Mouse (Mus musculus): Measurements from ENCODE around the gene Eftud2. TPM values are rescaled to one million over a fixed set of nuclear protein-coding genes. Genes with fewer than 3 reads are reported as not detected.

Eftud2 gene
- polyA plus RNA-seq, 1 experiment from 2014 or later, result 110 TPM

DNA sequence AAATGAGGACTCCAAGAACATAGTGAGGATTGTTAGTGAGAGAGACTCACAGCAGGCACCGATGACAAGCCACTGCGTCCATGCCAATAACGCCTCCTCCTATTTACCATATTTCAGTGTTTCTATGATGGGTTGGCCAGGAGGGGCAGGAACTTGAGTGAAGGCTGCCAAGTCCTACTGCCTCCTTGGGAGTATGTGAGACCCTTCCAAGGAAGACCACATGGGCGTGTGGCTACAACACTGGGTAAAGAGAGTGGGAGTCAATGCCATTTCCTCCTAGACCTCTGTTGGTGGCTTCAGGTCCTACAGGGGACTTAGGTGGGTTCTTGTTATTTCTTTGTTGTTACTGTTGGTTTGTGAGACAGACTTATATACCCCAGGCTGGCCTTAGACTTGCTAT is 20.4 kb upstream of the Eftud2 start:
- Histone ChIP-seq H3K9me3 (ENCODE audit: control insufficient read depth, low read length) (no peaks in the 10 kb centered on the region), H3K27ac (no peak overlapping the region), H3K9ac (no peak overlapping the region), H3K4me1 (replicated peaks; ENCODE audit: control insufficient read depth, insufficient read depth, low read length) (no peaks in the 10 kb centered on the region; the same call in 1 of the 2 replicates), H3K27me3 (ENCODE audit: control insufficient read depth, insufficient read depth, low read length) (0 out of 2 replicates have a peak, but pooled peaks cover 3% of the 10 kb centered on the region), H3K4me3 (replicated peaks; ENCODE audit: low read length) (no peak overlapping the region), H3K4me2 (replicated peaks) (no peak overlapping the region), H3K36me3 (replicated peaks; ENCODE audit: control insufficient read depth, insufficient read depth) (no peaks in the 10 kb centered on the region)
- no peak for ATAC-seq (ENCODE audit: low FRiP score)
- 51% methylated on average over 4 of the region's 4 CpGs for WGBS
- DNase-seq (ENCODE audit: low spot score), result no peak

GRCm38 (mm10) chr11:102900763-102901162 is 20.0 kb upstream of the Eftud2 start, which contains the start of gene Gfap:
Gene Gfap (minus strand): TSS chr11:102900912.
- Histone ChIP-seq H3K4me1 (replicated peaks; ENCODE audit: control insufficient read depth, insufficient read depth, low read length) (no peaks in the 10 kb centered on the region; the same call in 1 of the 2 replicates), H3K27me3 (ENCODE audit: control insufficient read depth, insufficient read depth, low read length) (0 out of 2 replicates have a peak, but pooled peaks cover 3% of the 10 kb centered on the region), H3K27ac (no peak within 1 kb of the TSS), H3K4me3 (replicated peaks; ENCODE audit: low read length) (no peak within 1 kb of the TSS), H3K9ac (no peak within 1 kb of the TSS), H3K4me2 (replicated peaks) (no peak within 1 kb of the TSS), H3K9me3 (ENCODE audit: control insufficient read depth, low read length) (no peaks in the 10 kb centered on the region), H3K36me3 (replicated peaks; ENCODE audit: control insufficient read depth, insufficient read depth) (no peaks in the 10 kb centered on the region)
- ATAC-seq (ENCODE audit: low FRiP score), result peak; percentile 44; the same call in 1 of the 2 replicates
- WGBS, result 13% methylated on average over 7 of the region's 7 CpGs
- DNase-seq (ENCODE audit: low spot score), result peak; percentile 93

- H3K9ac ChIP-seq, result no peak overlapping the region
- peaks cover 26% of the 10 kb centered on the region for H3K27me3 ChIP-seq (ENCODE audit: control insufficient read depth, insufficient read depth, low read length)
- no peak overlapping the region for H3K4me3 ChIP-seq (replicated peaks; ENCODE audit: low read length)
- no peak overlapping the region for H3K4me2 ChIP-seq (replicated peaks)
- ATAC-seq (ENCODE audit: low FRiP score), result peak; percentile 80; the same call in 1 of the 2 replicates
- no peaks in the 10 kb centered on the region for H3K9me3 ChIP-seq (ENCODE audit: control insufficient read depth, low read length)
- no peaks in the 10 kb centered on the region for H3K4me1 ChIP-seq (replicated peaks; ENCODE audit: control insufficient read depth, insufficient read depth, low read length)
- peak; percentile 44 for DNase-seq (ENCODE audit: low spot score)
- WGBS, result 49% methylated on average over 9 of the region's 9 CpGs
- no peak overlapping the region for H3K27ac ChIP-seq
- H3K36me3 ChIP-seq (replicated peaks; ENCODE audit: control insufficient read depth, insufficient read depth), result no peaks in the 10 kb centered on the region
Observed at GRCm38 (mm10) chr11:102898408-102898807, 17.6 kb upstream of the Eftud2 start.

- no peak for DNase-seq (ENCODE audit: low spot score)
- Histone ChIP-seq H3K4me1 (replicated peaks; ENCODE audit: control insufficient read depth, insufficient read depth, low read length) (0 out of 2 replicates have a peak, but pooled peaks cover 4% of the 10 kb centered on the region), H3K4me2 (replicated peaks) (no peak overlapping the region), H3K27me3 (ENCODE audit: control insufficient read depth, insufficient read depth, low read length) (peaks cover 42% of the 10 kb centered on the region), H3K9me3 (ENCODE audit: control insufficient read depth, low read length) (no peaks in the 10 kb centered on the region), H3K27ac (no peak overlapping the region), H3K4me3 (replicated peaks; ENCODE audit: low read length) (no peak overlapping the region), H3K9ac (no peak overlapping the region), H3K36me3 (replicated peaks; ENCODE audit: control insufficient read depth, insufficient read depth) (no peaks in the 10 kb centered on the region)
- no peak for ATAC-seq (ENCODE audit: low FRiP score)
- WGBS, result 81% methylated on average over 20 of the region's 20 CpGs
Observed at GRCm38 (mm10) chr11:102896641-102897040, 15.9 kb upstream of the Eftud2 start.

DNA sequence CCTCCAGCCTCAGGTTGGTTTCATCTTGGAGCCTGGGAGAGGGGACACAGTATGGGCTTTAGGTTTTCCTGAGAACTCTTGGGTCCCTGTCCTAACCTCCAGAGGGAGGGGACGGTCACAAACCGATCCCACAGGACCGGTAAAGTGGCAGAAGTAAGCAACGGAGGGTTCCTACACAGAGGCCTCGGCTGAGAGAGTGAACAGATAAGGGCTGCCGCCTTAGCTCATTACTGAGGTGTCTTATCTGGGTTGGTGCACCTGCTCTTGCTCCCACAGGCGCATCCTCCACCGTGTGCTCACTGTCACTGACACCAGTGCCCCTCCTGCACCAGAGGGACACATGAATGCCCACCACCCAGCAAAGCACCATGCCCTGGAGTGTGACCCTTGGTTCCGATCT is 15.0 kb upstream of the Eftud2 start:
- no peak overlapping the region for H3K9ac ChIP-seq
- ATAC-seq (ENCODE audit: low FRiP score), result no peak
- H3K36me3 ChIP-seq (replicated peaks; ENCODE audit: control insufficient read depth, insufficient read depth), result no peaks in the 10 kb centered on the region
- no peaks in the 10 kb centered on the region for H3K9me3 ChIP-seq (ENCODE audit: control insufficient read depth, low read length)
- peaks cover 44% of the 10 kb centered on the region for H3K27me3 ChIP-seq (ENCODE audit: control insufficient read depth, insufficient read depth, low read length)
- WGBS, result 77% methylated on average over 9 of the region's 9 CpGs
- H3K4me1 ChIP-seq (replicated peaks; ENCODE audit: control insufficient read depth, insufficient read depth, low read length), result 0 out of 2 replicates have a peak, but pooled peaks cover 4% of the 10 kb centered on the region
- no peak overlapping the region for H3K4me3 ChIP-seq (replicated peaks; ENCODE audit: low read length)
- no peak overlapping the region for H3K27ac ChIP-seq
- DNase-seq (ENCODE audit: low spot score), result no peak
- H3K4me2 ChIP-seq (replicated peaks), result no peak overlapping the region

GRCm38 (mm10) chr11:102894716-102895115 is 13.9 kb upstream of the Eftud2 start:
- H3K4me1 ChIP-seq (replicated peaks; ENCODE audit: control insufficient read depth, insufficient read depth, low read length), result 0 out of 2 replicates have a peak, but pooled peaks cover 4% of the 10 kb centered on the region
- DNase-seq (ENCODE audit: low spot score) (no peak), ATAC-seq (ENCODE audit: low FRiP score) (no peak)
- H3K4me2 ChIP-seq (replicated peaks), result no peak overlapping the region
- no peaks in the 10 kb centered on the region for H3K36me3 ChIP-seq (replicated peaks; ENCODE audit: control insufficient read depth, insufficient read depth)
- H3K9me3 ChIP-seq (ENCODE audit: control insufficient read depth, low read length), result no peaks in the 10 kb centered on the region
- peaks cover 44% of the 10 kb centered on the region for H3K27me3 ChIP-seq (ENCODE audit: control insufficient read depth, insufficient read depth, low read length)
- H3K27ac ChIP-seq, result no peak overlapping the region
- WGBS, result 94% methylated on average over 4 of the region's 4 CpGs
- H3K4me3 ChIP-seq (replicated peaks; ENCODE audit: low read length), result no peak overlapping the region
- H3K9ac ChIP-seq, result no peak overlapping the region

DNA sequence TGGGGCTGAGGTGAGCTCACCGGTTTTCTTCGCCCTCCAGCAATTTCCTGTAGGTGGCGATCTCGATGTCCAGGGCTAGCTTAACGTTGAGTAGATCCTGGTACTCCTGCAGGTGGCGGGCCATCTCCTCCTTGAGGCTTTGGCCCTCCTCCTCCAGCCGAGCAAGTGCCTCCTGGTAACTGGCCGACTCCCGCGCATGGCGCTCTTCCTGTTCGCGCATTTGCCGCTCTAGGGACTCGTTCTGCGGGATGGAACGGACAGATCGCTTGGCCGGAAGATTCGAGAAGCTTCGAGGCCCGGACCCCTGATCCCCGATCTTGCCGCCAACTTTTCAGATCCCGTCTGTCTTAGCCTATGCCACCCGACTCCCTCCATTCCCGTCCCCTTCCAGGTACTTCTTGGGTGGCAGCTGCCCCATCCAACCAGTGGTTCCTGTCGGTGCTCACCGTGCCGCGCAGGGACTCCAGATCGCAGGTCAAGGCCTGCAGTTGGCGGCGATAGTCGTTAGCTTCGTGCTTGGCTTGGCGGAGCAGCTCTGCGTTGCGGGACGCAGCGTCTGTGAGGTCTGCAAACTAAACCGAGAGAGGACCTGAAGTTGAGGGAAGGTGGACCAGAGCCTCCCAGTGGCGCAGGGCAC is 12.3 kb upstream of the Eftud2 start:
- H3K4me1 ChIP-seq (replicated peaks; ENCODE audit: control insufficient read depth, insufficient read depth, low read length), result 0 out of 2 replicates have a peak, but pooled peaks cover 4% of the 10 kb centered on the region
- WGBS, result 3% methylated on average over 43 of the region's 43 CpGs
- DNase-seq (ENCODE audit: low spot score) (peak; percentile 58), ATAC-seq (ENCODE audit: low FRiP score) (no peak; the same call in 1 of the 2 replicates)
- peaks cover 42% of the 10 kb centered on the region for H3K27me3 ChIP-seq (ENCODE audit: control insufficient read depth, insufficient read depth, low read length)
- no peak overlapping the region for H3K27ac ChIP-seq
- peak overlapping the region; percentile 24; the same call in 1 of the 2 replicates for H3K9ac ChIP-seq
- no peaks in the 10 kb centered on the region for H3K9me3 ChIP-seq (ENCODE audit: control insufficient read depth, low read length)
- H3K36me3 ChIP-seq (replicated peaks; ENCODE audit: control insufficient read depth, insufficient read depth), result no peaks in the 10 kb centered on the region
- H3K4me3 ChIP-seq (replicated peaks; ENCODE audit: low read length), result peak overlapping the region; percentile 14; the same call in 1 of the 2 replicates
- peak overlapping the region; percentile 46 for H3K4me2 ChIP-seq (replicated peaks)

- Histone ChIP-seq H3K9me3 (ENCODE audit: control insufficient read depth, low read length) (no peaks in the 10 kb centered on the region), H3K4me2 (replicated peaks) (no peak overlapping the region), H3K27me3 (ENCODE audit: control insufficient read depth, insufficient read depth, low read length) (peaks cover 39% of the 10 kb centered on the region), H3K4me1 (replicated peaks; ENCODE audit: control insufficient read depth, insufficient read depth, low read length) (0 out of 2 replicates have a peak, but pooled peaks cover 4% of the 10 kb centered on the region), H3K36me3 (replicated peaks; ENCODE audit: control insufficient read depth, insufficient read depth) (no peaks in the 10 kb centered on the region), H3K4me3 (replicated peaks; ENCODE audit: low read length) (no peak overlapping the region), H3K9ac (no peak overlapping the region), H3K27ac (no peak overlapping the region)
- WGBS, result 57% methylated on average over 5 of the region's 5 CpGs
- ATAC-seq (ENCODE audit: low FRiP score), result no peak
- DNase-seq (ENCODE audit: low spot score), result no peak
Observed at GRCm38 (mm10) chr11:102890096-102890495, 9.3 kb upstream of the Eftud2 start.

GRCm38 (mm10) chr11:102888135-102888534 is 7.3 kb upstream of the Eftud2 start:
- ATAC-seq (ENCODE audit: low FRiP score) (no peak), DNase-seq (ENCODE audit: low spot score) (no peak)
- Histone ChIP-seq H3K4me3 (replicated peaks; ENCODE audit: low read length) (no peak overlapping the region), H3K27me3 (ENCODE audit: control insufficient read depth, insufficient read depth, low read length) (peaks cover 21% of the 10 kb centered on the region), H3K4me1 (replicated peaks; ENCODE audit: control insufficient read depth, insufficient read depth, low read length) (0 out of 2 replicates have a peak, but pooled peaks cover 4% of the 10 kb centered on the region), H3K36me3 (replicated peaks; ENCODE audit: control insufficient read depth, insufficient read depth) (no peaks in the 10 kb centered on the region), H3K9me3 (ENCODE audit: control insufficient read depth, low read length) (no peaks in the 10 kb centered on the region), H3K27ac (no peak overlapping the region), H3K4me2 (replicated peaks) (no peak overlapping the region), H3K9ac (no peak overlapping the region)
- 61% methylated on average over 3 of the region's 3 CpGs for WGBS

Measured in hindbrain, embryonic 14.5 days (tissue).